Mouse (Mus musculus) CD4-positive, CD25-positive, alpha-beta regulatory T cell, adult 4 months (primary cell): Measurements from ENCODE around the gene Myo19. TPM values are rescaled to one million over a fixed set of nuclear protein-coding genes. Genes with fewer than 3 reads are reported as not detected.

Source experiments
- ATAC-seq: one replicate; pipeline ENCODE4 v1.8.0; 2017
- polyA plus RNA-seq, 2 experiments: library from polyadenylated mRNA; unstranded; fragments of 100-300 nt; shearing (Covaris generic); gene quantifications; one replicate each; pipeline ENCODE4 v1.2.1; 2017

The Myo19 gene
- polyA plus RNA-seq, 2 experiments from 2014 or later = 2.8 to 2.9 TPM

DNA sequence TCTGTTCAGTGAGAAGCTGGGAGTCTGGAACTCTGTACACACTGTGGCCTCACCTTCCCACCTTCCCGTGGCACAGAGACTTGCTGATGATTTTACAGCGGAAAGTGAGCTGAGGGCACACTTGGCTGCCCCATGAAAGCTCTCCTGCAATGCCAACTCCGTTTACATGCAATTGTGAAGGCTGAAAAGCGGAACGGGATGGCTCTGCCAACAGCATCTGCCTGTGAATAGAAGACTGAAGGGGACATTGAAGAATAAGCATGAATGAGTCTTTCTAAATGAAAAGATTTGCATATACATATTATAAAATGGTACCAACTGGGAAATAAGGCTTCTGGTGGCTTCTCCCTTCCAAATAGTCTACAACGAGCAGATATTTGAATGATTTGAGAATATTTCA is 67.3 kb downstream of the Myo19 start:
- no peak for ATAC-seq

DNA sequence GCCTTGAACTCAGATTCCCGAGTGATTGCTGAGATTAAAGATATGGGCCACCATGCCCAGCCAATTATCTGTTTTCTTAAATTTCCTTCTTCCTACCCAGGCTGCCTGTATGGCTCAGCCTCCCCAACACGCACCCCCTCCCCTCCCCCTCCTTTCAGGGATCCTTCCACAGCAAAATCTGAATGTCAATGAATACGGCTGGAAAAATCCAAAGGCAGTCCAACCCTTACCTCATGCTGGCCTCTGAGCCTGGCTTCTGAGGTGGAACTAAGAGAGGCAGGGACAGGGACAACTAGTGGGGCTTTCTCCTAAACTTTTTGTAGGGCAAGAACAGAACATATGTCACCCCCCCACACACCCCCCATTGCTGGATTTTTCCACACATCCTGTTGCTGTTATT is 68.2 kb downstream of the Myo19 start:
- ATAC-seq = no peak

DNA sequence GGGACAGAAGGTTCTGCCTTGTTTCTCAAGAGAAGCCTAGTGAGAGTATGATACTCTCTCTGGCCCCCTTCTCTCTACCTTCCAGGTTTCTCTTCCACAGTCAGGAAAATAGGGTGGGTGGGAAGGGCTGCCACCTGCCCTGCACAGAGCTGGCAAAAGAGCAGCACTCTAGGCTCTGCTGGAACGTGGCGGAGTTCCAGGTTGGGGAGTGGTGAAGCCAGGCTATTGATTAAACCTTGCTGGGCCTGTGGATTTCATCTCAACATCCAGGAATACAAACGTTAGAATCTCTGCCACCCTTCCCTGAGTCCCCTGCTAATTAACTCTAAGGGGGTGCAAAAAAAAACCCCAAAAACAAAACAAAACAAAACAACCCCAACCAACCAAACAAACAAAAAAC is 68.6 kb downstream of the Myo19 start:
- ATAC-seq = no peak

DNA sequence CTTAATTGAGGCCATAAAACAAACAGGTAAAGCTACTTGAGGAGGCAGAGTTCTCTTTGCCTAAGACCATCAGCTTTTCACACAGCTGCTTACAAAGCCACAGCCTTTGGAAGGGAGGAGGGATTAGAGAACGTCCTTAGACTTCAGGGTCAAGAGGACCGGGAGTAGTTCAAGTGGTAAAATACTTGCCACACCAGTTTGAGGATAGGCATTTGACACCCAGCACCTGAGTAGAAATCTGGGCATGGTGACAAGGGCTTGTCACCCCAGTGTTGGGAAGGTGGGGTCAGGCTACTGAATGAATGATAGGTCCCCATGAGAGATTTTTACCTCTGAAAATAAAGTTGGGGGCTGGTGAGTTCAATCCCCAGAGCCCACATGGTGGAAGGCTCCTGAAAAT is 72.7 kb downstream of the Myo19 start:
- no peak for ATAC-seq

DNA sequence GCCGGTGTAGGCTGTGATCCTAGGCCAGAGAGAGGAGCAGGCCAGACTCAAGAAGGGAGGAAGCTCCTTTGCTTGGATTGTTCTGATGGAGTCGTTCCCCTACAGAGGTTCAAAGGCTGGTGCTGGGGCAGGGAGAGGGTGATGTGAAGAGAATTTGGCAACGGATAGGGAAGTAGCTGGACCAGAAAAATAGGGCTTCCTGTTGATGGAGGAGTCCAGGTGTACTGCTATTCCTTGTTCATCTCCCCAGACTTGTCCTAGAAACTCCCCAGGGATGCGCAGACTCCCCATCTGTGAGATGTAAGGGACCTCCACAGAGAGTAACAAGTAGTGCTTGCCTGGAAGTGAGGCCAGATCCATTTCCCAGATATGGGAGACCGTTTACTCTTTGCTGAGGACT is 76.5 kb downstream of the Myo19 start:
- no peak for ATAC-seq

DNA sequence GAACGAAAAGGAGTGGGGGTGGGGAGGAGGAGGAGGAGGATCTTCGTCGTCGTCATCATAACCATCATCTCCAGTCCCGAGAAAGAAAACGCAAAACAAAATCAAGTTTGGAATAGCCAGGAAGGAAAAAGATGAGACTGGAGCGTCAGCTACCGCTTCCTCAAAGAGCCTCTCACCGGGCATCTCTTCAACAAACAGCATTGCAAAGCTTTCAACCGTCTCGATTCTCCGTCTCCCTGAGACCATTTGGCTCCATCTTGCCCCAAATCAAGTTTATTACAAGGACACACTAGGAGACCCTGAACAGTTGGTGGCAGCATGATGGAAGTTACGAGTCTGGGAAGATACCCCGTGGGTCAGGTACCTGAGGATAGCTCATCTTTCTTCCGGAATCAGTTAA is 77.2 kb downstream of the Myo19 start:
- no peak for ATAC-seq

DNA sequence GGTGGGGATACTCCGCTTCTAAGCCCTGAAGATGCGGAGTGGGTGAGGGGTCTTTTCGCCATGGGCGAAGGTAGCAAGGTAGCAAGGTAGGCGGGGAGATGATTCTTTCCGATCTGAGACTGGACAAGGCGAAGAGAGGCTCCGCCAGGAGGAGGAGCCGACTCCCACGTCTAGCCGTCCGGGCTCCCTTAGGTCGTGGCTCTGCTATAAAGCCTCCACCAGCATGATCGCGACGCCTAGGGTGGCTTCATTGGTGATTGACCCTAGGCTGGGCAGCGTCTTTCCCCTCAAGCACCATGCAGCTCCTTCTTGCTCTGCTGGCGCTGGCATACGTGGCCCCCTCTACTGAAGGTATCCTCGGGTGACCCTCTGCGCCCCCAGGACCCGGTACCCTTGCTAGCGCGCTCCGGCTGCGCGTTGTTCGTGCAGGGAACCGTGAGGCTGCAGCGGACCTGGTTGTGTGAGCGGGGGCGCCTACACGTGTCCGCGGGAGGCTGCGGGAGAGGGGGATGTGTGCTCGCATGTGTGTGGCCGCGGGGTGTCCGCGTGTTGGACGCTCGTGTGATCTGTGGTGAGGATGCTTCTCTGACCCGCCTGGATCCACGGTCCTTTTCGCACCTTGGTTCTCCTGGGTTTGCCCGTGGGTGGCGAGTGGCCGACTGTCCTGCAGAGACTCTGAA is 77.8 kb downstream of the Myo19 start, which contains the start of gene Car4:
Gene Car4 (plus strand): TSS at position 196 of the 680 bp plus-strand sequence.
- no peak for ATAC-seq

DNA sequence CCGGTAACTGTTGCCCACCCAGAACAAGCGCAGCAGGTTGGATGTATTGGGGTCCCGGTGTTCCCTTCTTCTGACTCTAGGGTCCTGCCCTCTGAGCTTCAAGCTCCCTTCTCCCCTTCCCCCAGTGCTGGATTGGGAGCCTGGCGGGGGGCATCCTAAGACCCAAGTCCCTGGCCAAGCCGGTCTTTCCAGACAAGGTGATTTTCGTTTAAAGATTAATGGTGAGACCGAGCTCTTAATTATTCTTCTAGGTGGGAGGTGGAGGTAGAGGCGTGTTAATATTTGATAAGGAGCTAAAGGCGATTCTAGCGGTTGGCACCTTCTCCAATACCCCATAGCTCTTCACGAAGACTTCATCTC is 78.3 kb downstream of the Myo19 start:
- ATAC-seq = no peak

DNA sequence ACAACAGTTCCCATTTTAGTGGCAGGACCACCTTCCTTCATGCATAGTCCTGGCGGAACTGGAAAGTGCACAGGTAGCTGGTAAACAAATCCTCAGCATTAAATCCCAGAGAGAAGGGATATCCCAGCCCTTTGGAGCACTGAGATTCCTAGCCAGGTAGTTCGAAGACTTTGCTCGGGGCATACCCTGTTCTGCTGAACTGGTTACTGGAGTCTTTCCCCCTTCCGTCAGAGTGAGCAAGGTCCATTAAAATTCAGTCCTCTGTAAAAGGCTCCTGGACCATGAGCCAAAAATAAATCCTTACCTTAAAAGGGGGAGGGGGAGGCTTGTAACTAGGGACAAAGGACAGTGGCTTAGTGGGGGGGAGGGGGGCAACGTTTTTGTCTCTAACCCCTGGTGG is 79.2 kb downstream of the Myo19 start:
- ATAC-seq = no peak

DNA sequence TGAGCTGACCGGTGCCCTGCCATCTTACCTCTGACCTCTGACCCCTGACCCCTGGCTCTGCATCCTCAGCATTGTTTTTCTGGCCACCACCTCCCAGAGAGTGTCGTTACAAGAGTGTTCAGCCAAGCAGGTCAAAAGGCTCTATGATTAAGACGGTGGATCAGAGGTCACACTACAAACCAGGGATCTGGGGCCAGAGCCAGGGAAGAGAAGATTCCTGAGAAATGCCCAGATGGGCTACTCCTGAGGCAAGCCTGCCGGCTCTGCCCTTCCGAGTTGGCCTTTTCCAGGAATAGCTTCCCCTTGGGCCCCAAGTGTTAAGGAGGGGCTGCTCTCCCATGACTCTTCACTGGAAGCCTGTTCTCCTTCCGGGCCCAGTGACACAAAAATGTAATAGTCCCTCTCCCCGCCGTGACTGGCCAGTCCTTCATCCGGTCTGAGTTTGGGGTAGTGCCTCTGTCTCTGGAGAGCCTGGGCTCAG is 79.8 kb downstream of the Myo19 start:
- no peak for ATAC-seq

DNA sequence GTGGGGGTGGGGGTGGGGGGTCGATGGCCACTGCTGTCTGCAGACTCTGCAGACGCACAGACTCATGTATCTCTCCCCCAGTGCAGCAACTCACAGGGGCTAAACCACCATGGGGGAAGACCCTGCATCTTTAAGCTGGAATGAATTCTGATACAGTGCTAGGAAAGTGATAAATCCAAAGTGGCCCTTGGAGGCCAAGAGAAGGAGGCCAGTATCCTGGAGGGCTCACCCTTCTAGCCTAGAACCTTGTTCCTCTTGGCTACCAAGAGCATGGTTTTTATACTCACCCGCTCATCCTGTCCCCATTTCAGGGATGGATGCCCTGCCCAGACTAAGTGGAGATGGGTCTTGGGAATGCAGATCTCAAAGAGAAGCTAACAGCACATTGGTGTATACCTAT is 80.3 kb downstream of the Myo19 start:
- ATAC-seq = no peak

DNA sequence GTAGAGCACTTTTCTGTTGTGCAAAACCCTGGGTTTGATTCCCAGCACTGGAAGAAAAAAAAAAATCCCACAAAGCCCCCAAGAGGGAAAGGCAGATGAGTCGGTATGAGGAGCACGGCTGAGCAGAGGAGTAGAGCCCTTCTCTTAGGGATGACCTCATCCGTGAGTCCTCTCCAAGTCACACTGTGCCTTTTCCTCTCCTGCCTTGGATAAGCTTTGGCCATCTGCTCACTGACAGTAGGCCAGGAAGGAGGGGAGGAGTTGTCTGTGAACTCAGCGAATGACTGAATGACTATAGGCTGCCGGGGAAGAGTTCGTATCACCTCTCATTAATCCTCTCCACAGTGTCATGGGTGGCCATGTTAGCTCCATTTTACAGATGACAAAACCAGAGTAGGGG is 80.8 kb downstream of the Myo19 start:
- ATAC-seq = no peak

Other genes with a start within 250 kb of the Myo19 start
- 10 to 100 TPM in 1 of 2 experiments, 1 to 10 TPM in 1; 6.8 to 12.1 TPM for gene Mrm1, start 60.6 kb upstream of the Myo19 start, polyA plus RNA-seq
- gene Dhrs11, start 51.2 kb upstream of the Myo19 start, polyA plus RNA-seq = 10 to 100 TPM in 1 of 2 experiments, 1 to 10 TPM in 1; 8.3 to 10.9 TPM
- 100 to 1,000 TPM in 1 of 2 experiments, 10 to 100 TPM in 1; 85.3 to 138 TPM for gene Ggnbp2, start 9.3 kb upstream of the Myo19 start, polyA plus RNA-seq
- 1 to 10 TPM; 1.6 to 2.5 TPM for gene Pigw, start 137 bp downstream of the Myo19 start, polyA plus RNA-seq
- gene Znhit3, start 36.2 kb downstream of the Myo19 start, polyA plus RNA-seq = 10 to 100 TPM; 29.9 to 38.1 TPM
- gene Car4, start 77.6 kb downstream of the Myo19 start, polyA plus RNA-seq = not detected